Mouse (Mus musculus) left cerebral cortex, postnatal 4 days (tissue): Measurements from ENCODE around the gene Ppp1r1a. TPM values are rescaled to one million over a fixed set of nuclear protein-coding genes. Genes with fewer than 3 reads are reported as not detected.

ENCODE experiments used
- total RNA-seq, 2 experiments: library from RNA; stranded (reverse); gene quantifications; 2 replicates each; pipeline ENCODE4 v1.2.3; 2021

Gene Ppp1r1a
- total RNA-seq, 2 experiments from 2014 or later: 144 to 153 TPM

Other genes with a start within 250 kb of the Ppp1r1a start
- under 1 TPM; 0.44 to 0.46 TPM for gene Gpr84, start 227.4 kb downstream of the Ppp1r1a start, total RNA-seq
- 10 to 100 TPM; 47.8 to 52.7 TPM for gene Zfp385a, start 197.9 kb downstream of the Ppp1r1a start, total RNA-seq
- gene Itga5, start 171.2 kb downstream of the Ppp1r1a start, total RNA-seq: 1 to 10 TPM; 7.4 to 7.6 TPM
- gene Gtsf1, start 107.5 kb downstream of the Ppp1r1a start, total RNA-seq: not detected
- not detected for gene Gtsf2, start 89.5 kb downstream of the Ppp1r1a start, total RNA-seq
- gene Nckap1l, start 84.2 kb downstream of the Ppp1r1a start, total RNA-seq: 1 to 10 TPM; 3.3 to 4.4 TPM
- 10 to 100 TPM; 52.8 to 58.1 TPM for gene Pde1b, start 35.0 kb downstream of the Ppp1r1a start, total RNA-seq
- gene Glycam1, start 27.1 kb upstream of the Ppp1r1a start, total RNA-seq: not detected
- not detected for gene Mucl1, start 217.5 kb upstream of the Ppp1r1a start, total RNA-seq